In genomic region chr3:20146884-20147395, GRCm38 (mm10) we compare ENCODE assay signal across 12 mouse cellular contexts. TPM values are rescaled to one million over a fixed set of nuclear protein-coding genes. Genes with fewer than 3 reads are reported as not detected.
DNase-seq lines count a peak whose midpoint lies in the region; ATAC-seq lines count a peak whose summit lies in the region.
"Had no signal": no experiment of that assay in that cellular context is flagged by ENCODE, and none has a peak within 500 bp of the region (broad histone marks: within the 10 kb centered on the region; RNA-seq: fewer than 3 reads in every experiment).

No protein-coding gene starts in this region.

- H3K9me3 ChIP-seq in midbrain, embryonic 15.5 days: no peaks in the 10 kb centered on the region

- H3K4me1 ChIP-seq in midbrain, embryonic 15.5 days: peaks cover 4% of the 10 kb centered on the region; the same call in 1 of the 2 replicates

- no peak overlapping the region for H3K4me2 ChIP-seq in midbrain, embryonic 15.5 days

- H3K36me3 ChIP-seq in midbrain, embryonic 15.5 days (replicated peaks): no peaks in the 10 kb centered on the region

- no peak overlapping the region for H3K9ac ChIP-seq in midbrain, embryonic 15.5 days

- no peaks in the 10 kb centered on the region for H3K27me3 ChIP-seq in midbrain, embryonic 15.5 days (replicated peaks)

- 39% methylated on average over 7 of the region's 7 CpGs for WGBS in midbrain, embryonic 15.5 days

- no peak overlapping the region for H3K27ac ChIP-seq in midbrain, embryonic 15.5 days
- H3K27ac ChIP-seq: left cerebral cortex, adult 2 months had no signal

- H3K4me3 ChIP-seq in midbrain, embryonic 15.5 days: no peak overlapping the region
- H3K4me3 ChIP-seq: left cerebral cortex, adult 2 months had no signal

- peak; percentile 61; the same call in 1 of the 2 replicates for ATAC-seq in frontal cortex, adult (ENCODE audit: low TSS enrichment)
- peak; percentile 81; the same call in 1 of the 2 replicates for ATAC-seq in midbrain, embryonic 15.5 days (replicated peaks)

- no peak for DNase-seq in frontal cortex, postnatal 10 days (ENCODE audit: low spot score in 2 of 2)
- peak; percentile 22 for DNase-seq in layer of hippocampus, adult 9-11 months
- no peak for DNase-seq in layer of hippocampus, adult 11-12 months (ENCODE audit: low spot score)
- peak; percentile 52 for DNase-seq in forelimb bud, embryonic 11.5 days (ENCODE audit: low read depth, low spot score)
- DNase-seq in adrenal gland, postnatal 4 days (ENCODE audit: low spot score in 2 of 2): no peak
- no peak for DNase-seq in adrenal gland, postnatal 10 days
- DNase-seq: adrenal gland, postnatal 36 days; B cell, adult 2 months; gastrocnemius, postnatal 36 days had no signal

RNA-seq across cellular contexts. Expression of gene Gyg, which starts 8.2 kb away (rescaled TPM):
- polyA plus RNA-seq in midbrain, embryonic 15.5 days (2015; fragmentation: Nextera tagmentation; extraction: Ambion mirVana): 47.3 and 48.5 TPM in 2 replicates
- 10 to 100 TPM; 68.3 to 70.2 TPM for total RNA-seq in adrenal gland, postnatal 4 days (2021)
- total RNA-seq in adrenal gland, postnatal 10 days (2021): 10 to 100 TPM; 75.3 to 99.1 TPM

Comparison
In these comparisons a context has a peak if more than half of its experiments do, and no peak if none do; other contexts are left out.
1. DNase-seq: peak in layer of hippocampus, adult 9-11 months (single experiment) and forelimb bud, embryonic 11.5 days (single experiment); none in frontal cortex, postnatal 10 days (0 of 2), layer of hippocampus, adult 11-12 months (single experiment), adrenal gland, postnatal 4 days (0 of 2) and adrenal gland, postnatal 10 days (single experiment).